Mouse (Mus musculus): ENCODE results near the gene Nasp. TPM values are rescaled to one million over a fixed set of nuclear protein-coding genes. Genes with fewer than 3 reads are reported as not detected.

Nasp gene
- total RNA-seq, 2 experiments from 2014 or later, result 34.0 to 92.9 TPM

Other genes with a start within 250 kb of the Nasp start
- 7.7 and 8.8 TPM in 2 replicates for gene Mast2, start 163.8 kb downstream of the Nasp start, total RNA-seq (2015; ENCODE audit: low replicate concordance)
- gene Mast2, start 163.8 kb downstream of the Nasp start, total RNA-seq (2017; ENCODE audit: low replicate concordance), result 15.5 and 16.5 TPM in 2 replicates
- 5.6 and 6.3 TPM in 2 replicates for gene Ipp, start 120.4 kb downstream of the Nasp start, total RNA-seq (2015; ENCODE audit: low replicate concordance)
- gene Ipp, start 120.4 kb downstream of the Nasp start, total RNA-seq (2017; ENCODE audit: low replicate concordance), result 7.5 and 7.8 TPM in 2 replicates
- 1.7 and 11.7 TPM in 2 replicates for gene Tmem69, start 72.0 kb downstream of the Nasp start, total RNA-seq (2015; ENCODE audit: low replicate concordance)
- gene Tmem69, start 72.0 kb downstream of the Nasp start, total RNA-seq (2017; ENCODE audit: low replicate concordance), result 3.5 and 4.5 TPM in 2 replicates
- 74.2 and 83.6 TPM in 2 replicates for gene Gpbp1l1, start 70.3 kb downstream of the Nasp start, total RNA-seq (2015; ENCODE audit: low replicate concordance)
- 141 and 166 TPM in 2 replicates for gene Gpbp1l1, start 70.3 kb downstream of the Nasp start, total RNA-seq (2017; ENCODE audit: low replicate concordance)
- 1.5 and 3.8 TPM in 2 replicates for gene Ccdc17, start 31.3 kb downstream of the Nasp start, total RNA-seq (2015; ENCODE audit: low replicate concordance)
- 2.0 and 2.1 TPM in 2 replicates for gene Ccdc17, start 31.3 kb downstream of the Nasp start, total RNA-seq (2017; ENCODE audit: low replicate concordance)
- gene Akr1a1, start 23.7 kb upstream of the Nasp start, total RNA-seq (2015; ENCODE audit: low replicate concordance), result 110 and 156 TPM in 2 replicates
- gene Akr1a1, start 23.7 kb upstream of the Nasp start, total RNA-seq (2017; ENCODE audit: low replicate concordance), result 108 and 173 TPM in 2 replicates
- 71.5 and 92.4 TPM in 2 replicates for gene Prdx1, start 57.6 kb upstream of the Nasp start, total RNA-seq (2015; ENCODE audit: low replicate concordance)
- gene Prdx1, start 57.6 kb upstream of the Nasp start, total RNA-seq (2017; ENCODE audit: low replicate concordance), result 30.1 and 52.6 TPM in 2 replicates
- 4.2 and 4.4 TPM in 2 replicates for gene Mmachc, start 80.5 kb upstream of the Nasp start, total RNA-seq (2015; ENCODE audit: low replicate concordance)
- 1.8 and 5.4 TPM in 2 replicates for gene Mmachc, start 80.5 kb upstream of the Nasp start, total RNA-seq (2017; ENCODE audit: low replicate concordance)
- gene Ccdc163, start 80.6 kb upstream of the Nasp start, total RNA-seq (2015; ENCODE audit: low replicate concordance), result 6.5 and 7.3 TPM in 2 replicates
- gene Ccdc163, start 80.6 kb upstream of the Nasp start, total RNA-seq (2017; ENCODE audit: low replicate concordance), result 3.3 and 10.5 TPM in 2 replicates
- gene Tesk2, start 93.0 kb upstream of the Nasp start, total RNA-seq (2015; ENCODE audit: low replicate concordance), result 5.2 and 6.5 TPM in 2 replicates
- gene Tesk2, start 93.0 kb upstream of the Nasp start, total RNA-seq (2017; ENCODE audit: low replicate concordance), result 7.8 and 9.2 TPM in 2 replicates
- 8.6 and 10.4 TPM in 2 replicates for gene Toe1, start 179.7 kb upstream of the Nasp start, total RNA-seq (2015; ENCODE audit: low replicate concordance)
- gene Toe1, start 179.7 kb upstream of the Nasp start, total RNA-seq (2017; ENCODE audit: low replicate concordance), result 14.3 and 20.5 TPM in 2 replicates
- gene Mutyh, start 179.8 kb upstream of the Nasp start, total RNA-seq (2015; ENCODE audit: low replicate concordance), result 0.58 TPM in 1 of 2 replicates, not detected in the other
- gene Mutyh, start 179.8 kb upstream of the Nasp start, total RNA-seq (2017; ENCODE audit: low replicate concordance), result 0.43 and 0.98 TPM in 2 replicates
- not detected in 2 replicates for gene Hpdl, start 193.8 kb upstream of the Nasp start, total RNA-seq (2015; ENCODE audit: low replicate concordance)
- gene Hpdl, start 193.8 kb upstream of the Nasp start, total RNA-seq (2017; ENCODE audit: low replicate concordance), result not detected in 2 replicates
- not detected in 2 replicates for gene Zswim5, start 249.4 kb upstream of the Nasp start, total RNA-seq (2015; ENCODE audit: low replicate concordance)
- 0.42 TPM in 1 of 2 replicates, not detected in the other for gene Zswim5, start 249.4 kb upstream of the Nasp start, total RNA-seq (2017; ENCODE audit: low replicate concordance)

Data from erythroblast, adult 5-6 weeks (primary cell).